Mouse (Mus musculus): ENCODE data around the gene Smcp. TPM values are rescaled to one million over a fixed set of nuclear protein-coding genes. Genes with fewer than 3 reads are reported as not detected.

The Smcp gene
- polyA plus RNA-seq (2016; fragmentation: Nextera tagmentation; extraction: Ambion mirVana), result not detected in 2 replicates

GRCm38 (mm10) chr3:92588858-92589257, at the start of gene Smcp:
Smcp (minus strand) TSS chr3:92588997.
- Histone ChIP-seq H3K4me3 (no peak within 1 kb of the TSS), H3K27me3 (ENCODE audit: low read depth, poor library complexity, severe bottlenecking) (no peaks in the 10 kb centered on the region), H3K36me3 (no peaks in the 10 kb centered on the region), H3K9me3 (replicated peaks) (no peaks in the 10 kb centered on the region), H3K27ac (replicated peaks) (no peak within 1 kb of the TSS), H3K4me1 (peaks cover 3% of the 10 kb centered on the region)
- no peak for DNase-seq (ENCODE audit: low spot score)
- WGBS, result 72% methylated on average over 1 of the region's 1 CpGs

GRCm38 (mm10) chr3:92638653-92638991, 49.8 kb upstream of the Smcp start:
- WGBS, result 88% methylated on average over 3 of the region's 3 CpGs
- H3K4me1 ChIP-seq, result no peaks in the 10 kb centered on the region
- no peak overlapping the region for H3K27ac ChIP-seq (replicated peaks)
- H3K9me3 ChIP-seq (replicated peaks), result no peaks in the 10 kb centered on the region
- H3K4me3 ChIP-seq, result no peak overlapping the region
- H3K27me3 ChIP-seq (ENCODE audit: low read depth, poor library complexity, severe bottlenecking), result no peaks in the 10 kb centered on the region
- no peak for DNase-seq (ENCODE audit: low spot score)
- no peaks in the 10 kb centered on the region for H3K36me3 ChIP-seq

- DNase-seq (ENCODE audit: low spot score), result no peak
- H3K27ac ChIP-seq (replicated peaks), result no peak overlapping the region
- no peak overlapping the region for H3K4me3 ChIP-seq
- WGBS, result 74% methylated on average over 1 of the region's 1 CpGs
- H3K4me1 ChIP-seq, result no peaks in the 10 kb centered on the region
- no peaks in the 10 kb centered on the region for H3K9me3 ChIP-seq (replicated peaks)
- no peaks in the 10 kb centered on the region for H3K36me3 ChIP-seq
- H3K27me3 ChIP-seq (ENCODE audit: low read depth, poor library complexity, severe bottlenecking), result no peaks in the 10 kb centered on the region
Measured at GRCm38 (mm10) chr3:92637745-92638652, 49.2 kb upstream of the Smcp start.

- no peaks in the 10 kb centered on the region for H3K9me3 ChIP-seq (replicated peaks)
- WGBS, result 87% methylated on average over 2 of the region's 2 CpGs
- H3K36me3 ChIP-seq, result no peaks in the 10 kb centered on the region
- H3K4me1 ChIP-seq, result peaks cover 4% of the 10 kb centered on the region
- H3K4me3 ChIP-seq, result no peak within 1 kb of the TSS
- H3K27ac ChIP-seq (replicated peaks), result no peak within 1 kb of the TSS
- DNase-seq (ENCODE audit: low spot score), result no peak
- H3K27me3 ChIP-seq (ENCODE audit: low read depth, poor library complexity, severe bottlenecking), result no peaks in the 10 kb centered on the region
Measured at GRCm38 (mm10) chr3:92621560-92621959, 32.8 kb upstream of the Smcp start, which contains the start of gene Lce6a. Lce6a (minus strand) TSS chr3:92621660.

GRCm38 (mm10) chr3:92609804-92610203, 21.0 kb upstream of the Smcp start:
- DNase-seq (ENCODE audit: low spot score), result no peak
- Histone ChIP-seq H3K36me3 (no peaks in the 10 kb centered on the region), H3K9me3 (replicated peaks) (no peaks in the 10 kb centered on the region), H3K27ac (replicated peaks) (no peak overlapping the region), H3K27me3 (ENCODE audit: low read depth, poor library complexity, severe bottlenecking) (no peaks in the 10 kb centered on the region), H3K4me3 (no peak overlapping the region), H3K4me1 (no peaks in the 10 kb centered on the region)
- WGBS, result 65% methylated on average over 1 of the region's 1 CpGs

- Histone ChIP-seq H3K4me1 (no peaks in the 10 kb centered on the region), H3K4me3 (no peak within 1 kb of the TSS), H3K27me3 (ENCODE audit: low read depth, poor library complexity, severe bottlenecking) (no peaks in the 10 kb centered on the region), H3K27ac (replicated peaks) (no peak within 1 kb of the TSS), H3K36me3 (no peaks in the 10 kb centered on the region), H3K9me3 (replicated peaks) (no peaks in the 10 kb centered on the region)
- no peak for DNase-seq (ENCODE audit: low spot score)
Measured at GRCm38 (mm10) chr3:92607392-92607791, 18.6 kb upstream of the Smcp start, which contains the start of gene 2210017I01Rik. 2210017I01Rik (minus strand) TSS chr3:92607492.

- 50% methylated on average over 1 of the region's 1 CpGs for WGBS
Measured at GRCm38 (mm10) chr3:92602169-92602568, 13.4 kb upstream of the Smcp start.

GRCm38 (mm10) chr3:92600456-92600855, 11.7 kb upstream of the Smcp start:
- no peak for DNase-seq (ENCODE audit: low spot score)
- Histone ChIP-seq H3K4me1 (no peaks in the 10 kb centered on the region), H3K27ac (replicated peaks) (no peak overlapping the region), H3K4me3 (no peak overlapping the region), H3K9me3 (replicated peaks) (peaks cover 8% of the 10 kb centered on the region; the same call in 1 of the 2 replicates), H3K27me3 (ENCODE audit: low read depth, poor library complexity, severe bottlenecking) (no peaks in the 10 kb centered on the region), H3K36me3 (no peaks in the 10 kb centered on the region)
- WGBS, result 69% methylated on average over 1 of the region's 1 CpGs

More at GRCm38 (mm10) chr3:92602169-92602568, 13.4 kb upstream of the Smcp start:
- DNase-seq (ENCODE audit: low spot score), result no peak
- Histone ChIP-seq H3K27ac (replicated peaks) (no peak overlapping the region), H3K27me3 (ENCODE audit: low read depth, poor library complexity, severe bottlenecking) (no peaks in the 10 kb centered on the region), H3K4me3 (no peak overlapping the region), H3K9me3 (replicated peaks) (peaks cover 8% of the 10 kb centered on the region; the same call in 1 of the 2 replicates), H3K36me3 (no peaks in the 10 kb centered on the region), H3K4me1 (no peaks in the 10 kb centered on the region)

- no peaks in the 10 kb centered on the region for H3K27me3 ChIP-seq (ENCODE audit: low read depth, poor library complexity, severe bottlenecking)
- H3K4me3 ChIP-seq, result no peak overlapping the region
- H3K4me1 ChIP-seq, result no peaks in the 10 kb centered on the region
- no peaks in the 10 kb centered on the region for H3K36me3 ChIP-seq
- no peak for DNase-seq (ENCODE audit: low spot score)
- no peak overlapping the region for H3K27ac ChIP-seq (replicated peaks)
- H3K9me3 ChIP-seq (replicated peaks), result peaks cover 8% of the 10 kb centered on the region; the same call in 1 of the 2 replicates
Measured at GRCm38 (mm10) chr3:92599973-92600372, 11.2 kb upstream of the Smcp start.

GRCm38 (mm10) chr3:92598429-92598828, 9.6 kb upstream of the Smcp start:
- H3K27me3 ChIP-seq (ENCODE audit: low read depth, poor library complexity, severe bottlenecking), result no peaks in the 10 kb centered on the region
- WGBS, result 92% methylated on average over 2 of the region's 2 CpGs
- H3K4me3 ChIP-seq, result no peak overlapping the region
- no peak for DNase-seq (ENCODE audit: low spot score)
- H3K9me3 ChIP-seq (replicated peaks), result peaks cover 8% of the 10 kb centered on the region; the same call in 1 of the 2 replicates
- no peak overlapping the region for H3K27ac ChIP-seq (replicated peaks)
- H3K36me3 ChIP-seq, result no peaks in the 10 kb centered on the region
- no peaks in the 10 kb centered on the region for H3K4me1 ChIP-seq

GRCm38 (mm10) chr3:92587190-92587589, 1.6 kb downstream of the Smcp start:
- no peaks in the 10 kb centered on the region for H3K9me3 ChIP-seq (replicated peaks)
- 83% methylated on average over 3 of the region's 3 CpGs for WGBS
- no peaks in the 10 kb centered on the region for H3K36me3 ChIP-seq
- DNase-seq (ENCODE audit: low spot score), result no peak
- no peaks in the 10 kb centered on the region for H3K27me3 ChIP-seq (ENCODE audit: low read depth, poor library complexity, severe bottlenecking)
- no peak overlapping the region for H3K4me3 ChIP-seq
- H3K4me1 ChIP-seq, result peaks cover 12% of the 10 kb centered on the region
- no peak overlapping the region for H3K27ac ChIP-seq (replicated peaks)

- no peak for DNase-seq (ENCODE audit: low spot score)
- H3K4me1 ChIP-seq, result peaks cover 12% of the 10 kb centered on the region
- no peaks in the 10 kb centered on the region for H3K27me3 ChIP-seq (ENCODE audit: low read depth, poor library complexity, severe bottlenecking)
- no peaks in the 10 kb centered on the region for H3K9me3 ChIP-seq (replicated peaks)
- H3K4me3 ChIP-seq, result no peak overlapping the region
- H3K27ac ChIP-seq (replicated peaks), result no peak overlapping the region
- H3K36me3 ChIP-seq, result no peaks in the 10 kb centered on the region
- 79% methylated on average over 1 of the region's 1 CpGs for WGBS
Measured at GRCm38 (mm10) chr3:92585055-92585454, 3.7 kb downstream of the Smcp start.

- Histone ChIP-seq H3K9me3 (replicated peaks) (no peaks in the 10 kb centered on the region), H3K4me1 (peaks cover 27% of the 10 kb centered on the region), H3K4me3 (no peak overlapping the region), H3K36me3 (no peaks in the 10 kb centered on the region), H3K27me3 (ENCODE audit: low read depth, poor library complexity, severe bottlenecking) (no peaks in the 10 kb centered on the region), H3K27ac (replicated peaks) (no peak overlapping the region)
- DNase-seq (ENCODE audit: low spot score), result no peak
- WGBS, result 73% methylated on average over 3 of the region's 3 CpGs
Measured at GRCm38 (mm10) chr3:92583164-92583826, 5.5 kb downstream of the Smcp start.
